Mouse (Mus musculus) right cerebral cortex, postnatal 10 days (tissue): ENCODE measurements around the gene Prr5l.
A peak's percentile ranks its signal among the peaks of the same experiment; 100 is the strongest.

Experiments
- DNase-seq, 2 experiments: peaks; one replicate each; pipeline ENCODE4 v3.0.0; 2021; ENCODE audit warnings: low spot score in 2 of 2

Gene Prr5l

DNA sequence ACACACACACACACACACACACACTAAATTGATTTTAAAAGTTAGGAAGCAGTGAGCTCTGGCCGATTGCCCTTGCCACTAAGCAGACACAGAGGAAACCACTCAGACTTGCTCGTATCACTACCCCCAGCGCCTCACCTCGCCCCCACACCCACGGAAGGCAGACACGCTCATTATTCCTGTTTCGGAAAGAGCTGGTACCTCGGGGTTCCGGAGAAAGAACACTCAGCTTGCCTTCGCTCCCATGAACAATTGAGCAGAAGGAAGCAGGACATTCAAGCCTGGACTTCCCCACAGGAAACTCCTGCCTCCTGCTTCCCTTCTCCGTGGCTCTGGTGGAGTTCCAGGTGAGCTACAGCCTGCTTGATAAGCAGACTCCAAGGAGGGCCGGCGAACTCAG is 60.0 kb downstream of the Prr5l start:
- no peak for DNase-seq

DNA sequence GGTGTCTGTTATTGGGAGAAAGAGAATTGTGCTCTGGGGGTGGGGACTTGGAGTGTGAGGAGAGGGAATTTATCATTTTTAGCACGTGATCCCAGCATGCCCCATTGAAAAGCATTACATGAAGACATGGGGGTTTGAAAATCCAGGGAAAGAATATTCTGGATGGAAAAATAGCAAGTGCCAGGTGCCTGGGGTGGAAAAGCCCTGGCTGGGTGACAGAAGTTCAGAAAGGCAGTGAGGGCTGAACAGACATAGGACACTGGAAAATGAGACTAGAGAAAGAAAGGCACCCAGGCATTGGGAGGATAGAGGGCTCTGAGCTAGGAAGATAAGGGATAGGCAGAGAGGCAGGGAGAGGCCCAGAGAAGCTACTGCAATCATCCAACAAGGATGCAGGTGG is 62.0 kb downstream of the Prr5l start:
- DNase-seq: no peak

- DNase-seq: no peak
Measured at GRCm38 (mm10) chr2:101818986-101819764, 63.7 kb downstream of the Prr5l start.

- no peak for DNase-seq
Measured at GRCm38 (mm10) chr2:101816646-101817308, 66.0 kb downstream of the Prr5l start.

DNA sequence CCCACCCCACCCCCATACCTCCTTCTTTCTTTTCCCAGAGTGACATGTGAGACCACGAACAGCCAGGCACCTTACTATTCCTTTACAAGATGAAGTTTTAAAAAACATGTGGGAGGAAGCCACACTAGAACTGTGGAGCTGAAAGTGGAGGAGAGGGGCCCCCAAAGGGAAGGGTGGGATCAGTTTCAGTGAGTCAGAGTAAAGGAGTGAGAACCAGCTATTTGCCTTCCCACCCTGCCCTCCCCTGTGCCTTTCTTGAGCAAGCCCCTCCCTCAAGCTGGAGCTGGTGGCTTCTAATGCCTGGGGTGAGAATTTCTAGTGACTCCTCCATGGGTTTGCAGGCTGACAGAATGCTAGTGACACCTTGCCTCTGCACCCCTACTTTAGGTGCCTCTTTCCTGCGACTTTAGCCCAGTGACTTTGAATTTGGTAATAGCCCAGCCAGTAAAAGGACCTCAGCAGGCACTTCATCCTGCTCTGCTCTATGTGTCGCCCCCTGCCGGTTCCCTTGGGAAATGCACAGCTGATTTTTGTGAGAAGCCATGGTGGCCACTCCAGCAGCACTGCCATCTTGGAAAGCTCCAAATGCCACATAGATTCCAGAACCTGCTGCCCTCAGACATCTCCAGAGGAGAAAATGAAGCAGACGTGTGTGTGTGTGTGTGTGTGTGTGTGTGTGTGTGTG is 67.4 kb downstream of the Prr5l start:
- DNase-seq: no peak

- no peak for DNase-seq
Measured at GRCm38 (mm10) chr2:101814272-101814625, 68.6 kb downstream of the Prr5l start.

GRCm38 (mm10) chr2:101813581-101814271 is 69.1 kb downstream of the Prr5l start:
- DNase-seq: no peak

- no peak for DNase-seq
Measured at GRCm38 (mm10) chr2:101811925-101812324, 70.9 kb downstream of the Prr5l start.

DNA sequence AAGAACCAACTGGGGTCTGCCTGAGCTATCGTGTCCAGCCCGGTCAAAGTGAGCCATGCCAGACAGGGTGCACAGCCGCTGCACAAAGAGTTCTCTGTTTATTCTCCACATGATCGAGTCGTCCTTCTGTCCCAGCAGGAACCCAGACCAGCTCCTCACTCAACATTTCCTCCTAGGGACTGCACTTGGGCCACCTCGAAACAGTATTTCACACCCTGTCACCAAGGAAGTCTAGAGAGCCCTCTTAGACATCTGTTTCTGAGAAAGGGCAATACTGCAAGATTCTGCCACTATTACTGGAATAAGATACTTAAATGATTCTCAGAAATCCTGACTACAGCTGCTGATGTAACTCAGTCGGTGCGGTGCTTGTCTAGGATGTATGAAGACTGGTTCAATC is 72.1 kb downstream of the Prr5l start:
- no peak for DNase-seq

DNA sequence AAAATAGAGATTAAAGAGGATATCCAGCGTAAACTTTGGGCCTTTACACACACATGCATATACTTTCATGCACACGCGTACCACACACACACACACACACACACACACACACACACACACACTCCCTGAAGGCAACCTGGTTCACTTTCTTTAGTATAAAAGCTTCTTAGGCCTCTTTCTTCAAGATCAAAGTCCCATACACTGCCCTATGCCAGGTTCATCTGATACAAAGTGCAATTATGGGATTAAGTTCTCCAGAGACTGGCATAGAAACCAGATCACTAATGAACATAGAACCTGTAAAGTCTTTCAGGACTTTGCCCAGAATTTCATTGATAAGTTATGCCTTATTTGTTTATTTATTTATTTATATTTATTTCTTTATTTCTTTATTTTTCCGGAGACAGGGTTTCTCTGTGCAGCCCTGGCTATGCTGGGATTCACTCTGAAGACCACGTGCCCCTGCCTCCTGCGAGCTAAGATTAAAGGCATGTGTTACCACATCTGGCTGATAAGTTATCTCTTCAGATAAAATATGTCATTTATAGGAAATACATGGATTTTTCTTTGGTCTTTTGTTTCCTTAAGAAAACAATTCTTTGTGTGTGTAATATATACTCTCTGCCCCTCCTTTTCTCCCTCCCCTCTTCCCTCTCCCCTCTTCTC is 73.1 kb downstream of the Prr5l start:
- no peak for DNase-seq

DNA sequence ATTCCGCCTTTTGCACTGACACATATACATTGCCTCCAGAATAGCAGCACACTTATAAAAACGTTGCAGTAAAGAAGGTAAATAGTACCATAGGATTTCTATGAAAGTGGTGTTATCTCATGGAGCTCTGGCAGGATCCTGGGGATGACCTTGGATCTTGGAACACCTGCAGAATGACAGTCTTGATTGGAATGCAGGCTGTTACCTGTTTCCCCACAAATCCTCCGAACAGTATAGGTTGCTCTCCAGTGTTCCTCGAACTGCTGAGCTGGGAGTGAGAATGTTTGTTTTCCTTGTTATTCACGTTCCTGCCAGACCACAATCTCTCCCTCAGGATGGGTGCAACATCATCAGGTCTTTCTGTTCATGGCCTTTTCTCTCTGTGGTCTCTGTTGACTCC is 75.1 kb downstream of the Prr5l start:
- no peak for DNase-seq

DNA sequence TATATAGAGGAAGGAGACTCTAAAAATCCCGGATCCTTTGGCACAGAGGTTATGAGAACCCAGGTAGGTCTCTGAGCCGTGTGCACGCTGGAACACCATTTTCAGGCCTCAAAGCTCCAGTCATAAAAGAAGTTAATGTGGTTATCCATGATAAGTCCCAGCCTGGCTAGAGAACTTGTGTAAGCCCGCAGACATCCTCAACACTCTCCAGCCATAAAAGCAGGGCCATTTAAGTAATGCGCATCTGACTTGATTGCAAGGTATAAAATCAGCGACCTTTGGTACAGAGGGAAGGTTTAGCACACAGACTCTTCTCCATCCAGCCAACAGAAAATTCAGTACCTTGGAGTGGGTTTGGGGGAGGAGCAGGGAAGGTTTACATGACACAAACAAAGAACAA is 80.6 kb downstream of the Prr5l start:
- no peak for DNase-seq

GRCm38 (mm10) chr2:101797901-101798250 is 85.0 kb downstream of the Prr5l start:
- DNase-seq: no peak

DNA sequence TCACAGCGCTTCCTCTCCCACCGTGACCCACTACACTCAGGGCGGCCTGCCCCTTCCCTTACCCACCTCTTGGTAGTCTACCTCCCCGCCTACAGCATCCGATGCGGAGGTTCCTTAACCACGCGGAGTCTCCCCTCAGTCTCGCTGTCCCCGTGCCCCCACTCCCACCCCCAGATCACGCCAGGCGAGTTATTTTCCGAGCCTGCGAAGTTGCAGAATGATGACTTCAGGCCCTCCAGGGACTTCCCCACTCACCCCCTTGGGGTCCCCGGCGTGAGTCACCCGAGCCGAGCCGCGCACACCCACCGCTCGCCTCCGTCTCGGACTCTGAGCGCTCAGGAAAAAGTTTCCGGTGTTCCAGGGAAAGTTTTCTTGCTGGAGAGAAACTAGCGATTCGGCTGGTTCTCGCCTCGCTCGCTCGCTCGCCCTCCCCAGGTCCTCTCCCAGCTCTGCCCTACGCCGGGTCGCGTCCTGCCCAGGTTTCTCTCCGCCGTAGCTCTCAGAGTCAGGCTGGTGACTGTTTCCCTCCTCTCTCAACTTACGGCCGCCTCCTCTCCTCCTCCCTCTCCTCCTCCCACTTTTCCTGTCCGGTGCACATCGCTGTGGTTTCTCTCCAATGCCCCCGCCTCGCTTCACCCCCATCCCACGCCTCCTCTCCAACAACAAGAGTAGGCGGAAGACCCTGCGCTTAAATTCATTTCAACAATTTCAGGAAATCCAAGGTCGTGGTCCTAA is 85.5 kb downstream of the Prr5l start:
- DNase-seq: peak in 1 of 2 experiments; percentile 28

DNA sequence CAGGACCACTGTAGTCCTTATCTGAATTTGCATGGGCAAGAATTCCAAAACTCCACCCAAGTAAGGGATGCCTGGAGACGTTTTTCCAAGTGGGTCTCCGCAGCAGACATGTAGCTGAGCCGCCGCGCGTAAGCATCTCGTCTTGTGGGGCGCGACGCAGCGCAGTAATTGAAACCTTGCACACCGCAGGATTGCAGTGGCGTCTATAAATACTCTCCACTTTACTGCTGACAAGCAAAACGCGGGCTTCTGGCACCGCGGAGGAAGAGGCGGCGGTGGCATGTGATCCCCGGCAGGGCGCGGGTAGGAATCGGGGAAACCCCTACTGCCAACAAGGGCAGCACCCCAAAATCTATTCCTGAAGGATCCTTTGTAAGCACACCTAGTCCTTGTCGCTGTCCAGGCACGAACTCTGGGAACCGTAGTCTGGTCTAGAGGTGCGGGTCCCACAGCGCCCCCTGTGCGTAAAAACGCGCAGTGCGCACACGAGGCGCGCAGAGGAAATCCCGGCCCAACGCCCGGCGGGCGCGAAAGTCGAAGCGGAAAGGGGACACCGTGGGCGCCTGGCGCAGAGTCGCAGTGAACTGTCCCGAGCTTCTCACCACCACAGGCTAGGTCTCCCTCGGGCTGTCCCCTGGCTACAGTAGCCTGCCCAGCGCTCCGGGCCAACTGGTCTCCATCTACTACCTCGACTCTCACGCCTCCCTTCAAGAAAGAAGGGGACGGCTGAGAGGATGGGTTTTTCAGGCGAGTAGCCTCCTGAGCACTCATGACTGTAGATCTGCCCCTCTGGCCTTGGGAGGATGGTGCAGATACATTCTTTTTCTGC is 86.3 kb downstream of the Prr5l start:
- DNase-seq: peak; percentile 61 to 79

DNA sequence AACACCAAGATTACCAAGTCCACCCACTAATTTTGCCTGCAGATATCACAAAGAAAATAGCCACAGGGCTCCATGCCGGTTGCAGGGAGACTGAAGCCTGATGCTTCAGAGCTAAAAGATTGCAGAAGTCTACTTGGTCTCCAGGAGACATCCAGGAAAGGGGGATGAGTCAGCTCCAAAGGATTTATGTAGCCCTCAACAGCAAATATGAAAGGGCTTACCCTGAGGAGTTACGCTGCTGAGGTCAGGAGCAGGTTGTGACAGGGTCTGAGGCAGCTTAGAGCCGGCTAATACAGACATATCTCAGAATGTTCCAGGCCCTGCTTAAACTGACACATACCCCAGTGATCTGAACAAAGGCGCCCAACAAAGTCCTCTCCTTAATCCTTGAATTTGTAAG is 90.7 kb downstream of the Prr5l start:
- DNase-seq: no peak

DNA sequence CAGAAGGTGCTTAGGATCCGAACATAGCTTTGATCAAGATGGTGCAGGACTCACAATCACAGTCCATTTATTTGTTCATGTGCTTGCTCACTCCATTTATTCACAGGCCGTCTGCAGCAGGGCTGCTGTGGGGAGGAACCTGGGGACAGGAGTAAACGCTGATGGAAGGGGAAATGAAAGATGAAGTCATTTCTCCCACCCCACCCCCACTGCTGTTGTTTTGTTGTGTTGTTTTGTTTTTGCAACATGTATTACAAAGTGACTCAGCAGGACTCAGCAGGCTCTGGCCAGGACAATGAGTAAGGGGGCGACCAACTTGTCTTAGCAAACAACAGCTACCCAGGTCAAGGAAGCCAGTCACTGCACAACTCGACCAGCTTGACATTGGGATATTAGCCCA is 99.6 kb downstream of the Prr5l start:
- no peak for DNase-seq

- no peak for DNase-seq
Measured at GRCm38 (mm10) chr2:101781357-101781777, 101.5 kb downstream of the Prr5l start.

- no peak for DNase-seq
Measured at GRCm38 (mm10) chr2:101778080-101778479, 104.7 kb downstream of the Prr5l start.

GRCm38 (mm10) chr2:101763503-101763902 is 119.3 kb downstream of the Prr5l start:
- no peak for DNase-seq
